Mouse (Mus musculus) urinary bladder, postnatal 14 days (tissue): Measurements from ENCODE around the gene Tagln3.

Experiments used
- DNase-seq: peaks from one replicate; pipeline ENCODE4 v3.0.0; 2021; ENCODE audit warnings: low spot score

Tagln3 gene

GRCm38 (mm10) chr16:45720022-45720630, 4.3 kb downstream of the Tagln3 start:
- DNase-seq, result no peak

DNA sequence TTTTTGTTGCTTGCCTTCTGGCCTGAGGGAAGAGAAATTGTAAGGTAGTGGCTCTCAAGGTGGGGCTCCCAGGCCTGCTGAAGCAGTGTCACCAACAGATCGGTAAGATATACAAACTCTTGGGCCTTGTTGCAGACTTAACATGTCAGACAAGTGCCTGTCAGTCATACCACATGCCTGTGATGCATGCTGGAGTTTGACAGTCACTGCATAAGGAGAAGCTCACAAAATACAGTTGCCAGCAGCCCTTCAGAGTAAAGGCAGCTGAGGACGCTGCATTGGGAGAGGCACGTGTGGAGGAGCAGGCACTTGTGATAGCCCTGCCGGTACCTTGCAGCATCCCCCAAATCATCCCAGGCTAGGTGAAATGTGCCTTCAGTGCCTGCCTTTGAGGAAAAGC, 6.1 kb downstream of the Tagln3 start:
- DNase-seq, result no peak

DNA sequence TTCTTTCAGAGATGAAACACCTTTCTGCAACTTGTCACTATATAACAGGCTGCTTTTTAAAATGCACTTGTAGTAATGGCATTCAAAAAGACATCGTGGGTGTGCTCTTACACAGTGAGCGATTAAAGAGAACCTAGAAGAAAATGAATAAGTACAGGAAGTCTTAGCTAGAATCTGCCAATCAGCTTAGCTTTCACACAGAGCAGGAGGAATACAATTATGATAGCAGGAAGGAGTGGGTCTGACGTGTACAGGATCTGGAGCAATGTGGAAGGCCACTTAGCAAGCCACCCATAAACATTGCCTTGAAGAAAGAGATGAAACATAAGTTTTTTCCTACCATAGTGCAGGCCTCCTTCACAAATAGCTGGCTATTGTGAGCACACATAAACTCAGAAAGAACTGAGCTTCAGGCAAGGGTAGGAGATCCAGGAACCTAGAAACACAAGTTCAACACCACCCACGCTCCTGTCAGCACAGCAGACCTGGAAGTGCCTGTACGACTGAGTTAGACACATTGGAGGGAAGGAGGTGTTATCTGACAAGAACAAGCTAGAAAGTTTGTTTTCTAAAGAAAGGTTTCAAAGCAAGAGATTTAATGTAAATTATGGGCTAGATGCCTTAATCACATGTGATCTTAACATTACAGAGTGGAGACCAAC, 9.8 kb downstream of the Tagln3 start:
- no peak for DNase-seq

GRCm38 (mm10) chr16:45713878-45714277, 10.5 kb downstream of the Tagln3 start:
- no peak for DNase-seq

- no peak for DNase-seq
Observed at GRCm38 (mm10) chr16:45713261-45713660, 11.1 kb downstream of the Tagln3 start.

DNA sequence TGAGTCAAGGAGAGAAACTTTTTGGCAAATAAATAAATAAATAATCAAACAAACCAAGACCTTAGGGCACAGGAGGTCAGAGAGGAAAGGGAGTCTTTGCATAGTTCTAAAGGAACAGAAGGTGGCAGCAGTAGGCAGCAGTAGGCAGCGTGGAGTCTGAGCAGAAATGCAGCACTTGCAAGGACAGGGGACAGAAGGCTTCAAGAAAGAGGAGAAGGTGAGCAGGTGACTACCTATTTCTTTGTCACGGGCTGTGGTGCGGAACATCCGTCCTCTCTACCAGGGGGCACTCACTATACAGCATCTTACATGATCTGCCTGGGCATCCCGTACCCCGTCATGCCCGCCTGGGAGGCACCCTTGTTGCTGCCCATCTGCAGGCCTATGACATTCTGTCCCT, 13.1 kb downstream of the Tagln3 start:
- DNase-seq, result no peak

DNA sequence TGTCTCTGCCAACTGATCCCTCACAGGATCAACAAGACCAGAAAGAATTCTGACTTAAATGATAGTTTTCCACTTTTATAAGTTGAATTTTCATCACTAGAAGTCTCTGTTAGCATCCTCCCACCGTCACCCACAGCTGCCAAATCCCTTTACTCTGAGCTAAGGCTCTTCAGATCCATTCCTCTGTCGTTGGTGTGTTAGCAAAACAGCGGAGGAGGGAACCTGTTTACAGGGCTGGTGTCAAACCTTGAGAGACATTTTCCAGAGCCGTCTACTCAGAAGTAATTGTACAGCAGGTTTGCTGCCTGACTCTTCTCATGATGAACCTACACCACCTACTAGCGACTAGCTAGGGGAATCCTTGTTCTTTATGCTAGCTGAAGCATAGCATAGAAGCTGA, 25.1 kb downstream of the Tagln3 start:
- no peak for DNase-seq

- no peak for DNase-seq
Observed at GRCm38 (mm10) chr16:45697996-45698395, 26.4 kb downstream of the Tagln3 start.

DNA sequence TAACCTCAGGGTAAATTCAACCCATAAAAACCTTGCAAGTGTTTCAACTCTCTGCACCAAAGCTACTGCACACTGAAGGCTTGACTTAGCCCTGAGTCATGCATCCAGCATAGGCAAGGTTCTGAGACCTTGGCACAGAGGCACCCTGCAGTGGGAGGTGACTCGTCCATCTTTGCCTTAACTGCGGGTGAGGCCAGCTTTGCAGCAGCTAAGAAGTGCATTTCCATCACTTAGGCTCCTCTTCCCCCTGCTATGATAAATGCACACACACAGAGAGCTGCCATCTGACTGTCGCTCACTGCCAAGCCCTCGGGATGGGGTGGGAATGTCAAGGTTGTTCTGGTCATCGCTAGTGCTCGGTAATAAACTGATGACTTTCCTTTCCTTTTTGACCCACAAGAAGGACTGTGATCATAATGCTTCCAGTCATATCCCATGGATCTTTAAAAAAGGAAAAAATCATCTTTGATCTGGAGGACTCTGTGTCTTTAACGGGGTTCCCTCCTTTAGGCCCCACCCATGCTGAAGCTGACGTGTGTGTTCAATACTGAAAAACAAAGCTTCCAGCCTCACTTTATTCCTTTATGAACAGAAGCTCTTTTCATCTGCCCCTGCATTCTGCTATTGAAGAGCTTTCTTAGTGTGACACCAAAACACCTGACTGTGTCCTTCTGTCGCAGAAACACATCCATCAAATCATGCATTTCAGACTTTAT, 28.8 kb downstream of the Tagln3 start:
- no peak for DNase-seq

- DNase-seq, result no peak
Observed at GRCm38 (mm10) chr16:45693558-45693957, 30.9 kb downstream of the Tagln3 start, which contains the start of gene Tmprss7. Tmprss7 (minus strand) TSS chr16:45693658.

DNA sequence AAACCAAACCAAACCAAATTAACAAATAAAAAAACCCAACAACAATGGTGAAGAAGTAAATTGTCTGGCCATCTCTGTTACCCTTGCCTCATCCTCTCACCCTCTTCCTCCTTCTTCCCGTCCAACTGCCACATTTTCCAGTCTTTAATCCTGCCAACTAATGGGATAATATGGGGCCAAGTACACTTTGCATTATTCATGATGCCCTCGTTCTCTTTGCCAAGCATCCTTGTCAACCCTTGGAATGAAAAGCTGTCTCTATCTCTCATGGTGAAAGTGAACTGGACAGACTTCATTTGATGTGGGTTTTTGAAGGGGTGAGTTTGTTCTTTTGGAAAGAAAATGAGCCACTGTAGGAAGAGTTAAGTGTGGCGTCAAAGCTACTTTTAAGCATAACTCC, 31.6 kb downstream of the Tagln3 start:
- DNase-seq, result no peak

GRCm38 (mm10) chr16:45690178-45690577, 34.2 kb downstream of the Tagln3 start:
- no peak for DNase-seq

DNA sequence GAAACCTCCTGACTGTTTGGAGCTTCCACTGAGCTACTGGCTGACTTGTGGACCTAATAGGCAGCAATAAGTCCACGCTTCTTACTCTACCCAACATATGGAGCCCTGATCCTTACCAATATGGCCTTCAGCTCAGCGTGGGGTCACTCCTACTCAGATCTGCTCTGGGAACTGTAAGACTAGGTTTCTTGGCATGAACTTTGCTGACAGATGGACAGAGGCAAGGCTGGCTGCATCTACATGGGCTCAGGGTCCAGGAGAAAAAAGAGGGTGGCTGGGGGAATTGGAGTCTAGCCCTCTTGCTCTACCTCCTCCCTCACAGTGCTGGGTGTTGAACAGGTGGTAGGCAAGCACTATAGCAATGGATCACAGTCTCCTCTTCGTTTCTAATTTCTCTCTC, 37.6 kb downstream of the Tagln3 start:
- no peak for DNase-seq

DNA sequence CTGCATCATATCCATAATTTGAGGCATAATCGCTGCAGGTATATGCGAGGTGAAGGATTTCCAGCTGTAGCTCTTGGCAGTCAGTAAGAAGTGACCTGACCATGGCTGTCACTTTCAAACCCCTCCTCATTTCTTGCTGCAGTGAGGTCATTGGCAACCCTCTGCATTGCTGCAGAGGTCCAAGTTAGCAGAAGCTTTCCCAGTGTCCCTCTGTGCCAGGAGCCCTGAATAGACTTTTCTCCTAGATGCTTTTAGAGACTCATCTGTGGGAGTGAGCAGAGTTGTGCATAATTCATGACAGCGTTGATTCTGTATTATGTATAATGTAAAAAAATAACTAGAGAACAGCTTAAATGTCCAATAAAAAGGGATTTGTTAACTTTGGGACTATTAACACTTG, 39.1 kb downstream of the Tagln3 start:
- no peak for DNase-seq

DNA sequence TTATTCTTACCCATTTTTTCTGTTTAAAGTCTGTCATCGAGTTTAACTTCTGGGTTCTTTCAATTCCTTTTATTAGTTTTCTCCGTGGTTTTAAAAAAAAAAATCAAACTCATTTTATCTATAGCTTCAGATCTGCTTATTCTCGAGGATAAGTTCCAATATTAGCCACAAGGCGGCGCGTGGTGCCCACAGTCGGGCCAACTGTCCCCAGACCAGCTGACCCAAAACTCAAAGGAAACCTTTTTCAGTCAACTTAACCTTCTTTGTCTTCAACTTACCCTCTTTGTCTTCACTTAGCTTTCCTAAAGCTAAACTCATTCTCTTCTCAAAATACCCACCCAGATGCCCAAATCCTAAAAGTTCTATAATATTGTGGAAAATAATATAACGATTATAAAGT, 39.6 kb downstream of the Tagln3 start:
- peak; percentile 78 for DNase-seq

- DNase-seq, result peak; percentile 5
Observed at GRCm38 (mm10) chr16:45676462-45676861, 47.9 kb downstream of the Tagln3 start.

- DNase-seq, result no peak
Observed at GRCm38 (mm10) chr16:45670005-45670404, 54.4 kb downstream of the Tagln3 start.

- no peak for DNase-seq
Observed at GRCm38 (mm10) chr16:45668178-45668577, 56.2 kb downstream of the Tagln3 start.

- no peak for DNase-seq
Observed at GRCm38 (mm10) chr16:45666136-45666535, 58.3 kb downstream of the Tagln3 start.

DNA sequence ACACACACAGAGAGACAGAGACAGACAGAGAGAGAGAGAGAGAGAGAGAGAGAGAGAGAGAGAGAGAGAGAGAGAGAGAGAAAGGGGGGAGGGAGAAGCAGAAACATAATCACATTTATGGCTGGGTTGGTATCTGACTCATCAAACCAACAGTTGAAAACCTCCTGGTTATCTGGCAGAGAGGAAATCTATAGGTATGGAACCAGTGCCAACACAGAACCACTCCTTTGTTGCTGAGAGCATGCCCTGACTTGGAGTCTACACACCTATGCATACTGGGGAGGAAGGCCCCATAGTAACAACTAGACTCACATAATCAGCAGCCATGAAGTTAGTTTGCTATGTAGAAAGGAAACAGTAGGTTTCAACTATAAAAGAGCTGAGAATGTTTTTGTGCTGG, 62.0 kb downstream of the Tagln3 start:
- no peak for DNase-seq
